Mouse (Mus musculus) heart, postnatal 0 days (tissue): Measurements from ENCODE around the gene Foxp4.

Experiments
- CTCF ChIP-seq: IDR thresholded peaks from 2 replicates; pipeline ENCODE4 v1.5.1; 2016; ENCODE audit warnings: antibody characterized with exemption, control low read depth, low read depth
- EP300 ChIP-seq: IDR thresholded peaks from 2 replicates; pipeline ENCODE4 v1.6.1; 2016; ENCODE audit warnings: antibody characterized with exemption, low read depth

GRCm38 (mm10) chr17:47949441-47949840 lies 25.0 kb upstream of the Foxp4 start:
- TF ChIP-seq CTCF (no peak), EP300 (no peak)
